Mouse (Mus musculus): ENCODE results near the gene Cadm3.
A peak's percentile ranks its signal among the peaks of the same experiment; 100 is the strongest.

Cadm3 gene

DNA sequence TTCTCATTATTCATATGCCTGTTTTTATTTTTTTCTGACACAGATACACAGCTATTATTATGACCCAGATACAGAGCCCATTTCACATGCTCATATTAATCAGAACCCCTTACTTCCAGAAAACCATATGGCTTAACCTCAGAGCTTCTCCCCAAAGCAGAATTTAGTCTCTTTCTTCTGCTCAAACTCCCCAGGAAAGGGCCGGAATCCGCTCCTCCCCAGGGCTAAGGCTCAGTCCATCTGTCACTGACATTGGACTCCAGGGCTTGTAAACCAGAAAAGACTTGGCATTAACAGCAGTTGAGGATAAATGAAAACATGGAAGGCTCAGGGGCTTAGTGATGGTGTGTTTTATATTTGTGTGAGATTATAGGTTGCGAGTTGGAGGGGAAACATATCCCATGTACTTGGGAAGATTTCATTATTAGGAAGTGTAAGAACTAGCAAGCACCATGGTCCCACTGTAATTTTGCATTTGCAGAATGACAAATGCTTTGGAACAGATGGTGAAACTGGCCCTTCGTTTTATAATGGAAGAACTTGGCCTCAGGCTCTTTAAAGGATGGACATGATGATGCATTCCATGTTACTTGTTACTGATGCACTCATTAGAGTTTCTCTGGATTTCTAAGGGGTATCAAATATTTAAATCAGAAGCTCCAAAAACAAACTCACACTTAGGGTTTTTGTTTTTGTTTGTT, 7.8 kb downstream of the Cadm3 start:
- DNase-seq (ENCODE audit: low read depth in 2 of 2, low spot score in 2 of 2) = no peak

DNA sequence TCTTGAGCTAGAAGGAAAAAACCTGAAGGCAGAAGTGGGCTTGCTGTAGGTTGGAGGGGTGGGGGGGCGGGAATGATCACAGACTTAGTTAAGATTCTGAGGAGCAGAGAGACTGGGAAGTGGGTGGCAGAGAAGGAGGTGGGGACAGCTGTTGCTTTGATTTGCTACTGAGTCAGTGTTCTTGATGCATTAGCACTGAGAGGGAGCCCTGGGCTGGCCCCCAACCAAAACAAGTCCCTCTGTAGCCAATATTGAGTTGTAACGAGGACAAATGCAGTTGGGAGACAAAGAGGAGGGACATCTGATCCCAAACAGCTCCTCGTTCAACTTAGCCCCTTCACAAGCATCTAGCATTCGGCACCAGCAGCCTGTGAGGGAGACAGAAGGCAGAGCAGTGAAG, 9.7 kb downstream of the Cadm3 start:
- no peak for DNase-seq (ENCODE audit: low read depth in 2 of 2, low spot score in 2 of 2)

DNA sequence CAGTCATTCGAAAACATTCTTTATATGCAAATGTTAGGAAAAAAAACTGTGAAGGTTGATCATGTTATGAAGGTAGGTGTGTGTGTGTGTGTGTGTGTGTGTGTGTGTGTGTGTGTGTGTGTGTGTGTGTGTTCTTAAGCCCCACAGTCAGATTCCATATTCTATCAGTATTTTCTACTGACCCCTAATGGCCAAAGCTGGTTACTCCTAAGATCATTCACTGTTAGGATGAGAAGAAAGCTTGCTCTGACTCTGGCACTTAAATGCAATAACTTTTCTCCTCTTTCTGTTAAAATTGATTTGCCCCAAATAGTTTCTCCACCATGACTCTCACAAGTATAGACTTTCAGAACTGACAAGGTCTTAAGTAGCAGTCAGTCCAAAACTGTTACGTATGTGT, 10.8 kb downstream of the Cadm3 start:
- no peak for DNase-seq (ENCODE audit: low read depth in 2 of 2, low spot score in 2 of 2)

DNA sequence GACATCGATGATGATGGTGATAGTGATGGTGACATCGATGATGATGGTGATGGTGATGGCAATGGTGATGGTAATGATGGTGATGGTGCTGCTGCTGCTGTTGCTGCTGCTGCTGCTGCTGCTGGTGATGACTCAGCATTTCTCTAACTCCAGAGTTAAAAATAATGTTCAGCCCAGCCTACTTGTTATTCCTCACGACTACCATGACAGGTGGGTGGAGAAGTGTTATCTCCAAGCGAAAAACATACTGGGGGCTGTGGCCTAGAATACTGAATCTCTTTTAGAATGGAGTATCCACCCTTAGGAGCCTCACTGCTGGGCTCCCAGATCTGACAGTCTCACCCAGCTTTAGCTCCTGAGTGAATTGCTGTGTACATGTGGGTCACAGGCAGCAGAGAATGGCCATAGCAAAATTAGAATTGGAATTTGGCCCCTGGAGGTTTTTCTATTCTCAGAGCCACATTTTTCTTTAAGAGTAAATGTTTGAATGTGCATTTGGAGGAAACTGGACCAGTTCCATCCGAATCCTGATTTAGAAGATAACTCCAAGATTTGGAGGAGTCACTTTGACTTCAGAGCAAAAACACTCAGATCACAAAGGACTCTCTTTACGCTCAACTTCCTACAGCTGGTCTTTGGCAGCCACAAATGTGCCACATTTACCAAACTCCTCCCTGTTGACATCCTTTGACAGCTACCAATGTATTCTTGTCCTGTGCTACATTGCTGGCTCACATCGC, 12.2 kb downstream of the Cadm3 start:
- no peak for DNase-seq (ENCODE audit: low read depth in 2 of 2, low spot score in 2 of 2)

DNA sequence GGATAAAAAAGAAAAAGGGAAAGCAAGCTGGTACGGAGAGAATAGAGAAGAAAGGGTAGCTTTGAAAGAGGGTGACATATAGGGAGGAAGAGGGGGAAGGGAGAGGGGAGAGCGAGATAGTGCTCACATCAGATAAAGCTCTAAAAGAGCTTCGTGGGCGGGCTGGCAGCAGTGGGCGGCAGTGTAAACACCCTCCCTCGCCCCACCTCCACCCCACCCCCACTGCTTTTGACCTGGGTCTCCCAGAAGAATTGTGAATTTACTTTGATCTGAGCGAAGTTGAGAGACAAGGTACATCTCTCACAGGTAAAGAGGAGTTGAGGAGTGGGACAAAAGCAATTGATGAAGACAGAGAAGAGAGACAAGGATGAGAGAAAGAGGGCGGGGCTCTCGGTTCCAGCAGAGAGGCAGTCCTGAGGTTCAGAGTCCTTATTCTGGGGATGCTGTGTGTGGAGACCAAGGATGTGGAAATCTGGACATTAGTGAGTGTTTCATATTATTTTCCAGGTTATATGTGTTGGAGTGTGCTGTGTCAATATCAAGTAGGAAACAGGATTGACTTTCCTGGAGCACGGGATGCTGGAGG, 17.0 kb downstream of the Cadm3 start, which contains the start of gene Aim2:
Gene Aim2 (plus strand): TSS at position 508 of the 586 bp plus-strand sequence.
- no peak for DNase-seq (ENCODE audit: low read depth in 2 of 2, low spot score in 2 of 2)

DNA sequence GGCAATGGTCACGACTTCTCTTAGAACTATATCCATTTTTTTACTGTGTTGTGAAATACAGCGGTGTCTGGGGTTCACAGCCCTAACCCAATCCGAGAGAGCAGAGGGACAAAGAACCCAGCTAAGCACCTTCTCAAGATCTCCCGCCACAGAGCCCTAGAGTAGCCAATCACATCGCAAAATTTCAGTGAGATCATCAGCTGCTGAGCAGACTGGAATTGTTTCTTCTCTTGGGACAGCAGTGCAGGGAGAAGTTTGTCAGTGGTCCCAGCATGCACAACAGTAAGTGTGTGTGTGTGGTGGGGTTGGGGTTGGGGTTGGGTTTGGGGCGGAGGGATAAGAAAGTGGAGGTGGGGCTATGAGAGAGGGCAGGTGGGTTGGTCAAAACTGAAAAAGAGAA, 17.5 kb downstream of the Cadm3 start:
- peak in 1 of 2 experiments; percentile 7 for DNase-seq (ENCODE audit: low read depth in 2 of 2, low spot score in 2 of 2)

DNA sequence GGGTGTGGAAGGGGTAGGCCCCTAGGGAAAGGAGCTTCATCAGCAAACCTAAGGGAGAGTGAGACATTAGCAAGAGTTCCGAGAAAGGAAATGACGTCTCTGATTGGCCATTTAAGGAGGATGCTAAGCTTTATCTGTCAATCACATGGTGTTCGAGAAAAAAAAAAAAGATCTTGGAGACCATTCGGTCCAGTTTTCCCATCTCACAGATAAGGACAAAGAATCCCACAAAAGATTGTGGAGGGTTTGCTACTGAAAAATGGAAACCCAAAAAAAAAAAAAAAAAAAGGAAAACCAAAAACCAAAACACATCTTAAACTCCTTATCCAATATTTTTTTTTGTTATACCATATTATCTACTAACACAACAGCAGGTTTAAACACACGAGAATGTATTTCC, 18.3 kb downstream of the Cadm3 start:
- DNase-seq (ENCODE audit: low read depth in 2 of 2, low spot score in 2 of 2) = no peak

DNA sequence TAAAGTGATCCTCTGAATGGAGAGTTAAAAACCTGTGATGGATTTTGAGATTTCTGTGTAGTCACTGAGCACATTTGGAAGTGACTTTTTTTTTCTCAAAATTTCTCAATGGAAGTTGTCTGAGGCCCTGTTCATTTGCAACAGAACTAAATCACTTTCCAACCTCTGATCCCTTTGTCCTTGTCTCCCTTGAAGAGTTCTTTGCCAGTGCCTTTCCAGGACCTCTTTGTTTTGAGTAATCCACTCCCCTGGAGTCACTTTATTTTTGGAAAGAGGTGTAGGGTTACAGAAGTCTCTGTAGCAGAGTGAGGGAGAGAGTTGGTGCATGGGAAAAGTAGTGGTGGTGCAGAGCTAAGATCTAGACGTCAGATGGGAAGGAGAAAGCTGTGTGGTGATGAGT, 19.0 kb downstream of the Cadm3 start:
- DNase-seq (ENCODE audit: low read depth in 2 of 2, low spot score in 2 of 2) = no peak

DNA sequence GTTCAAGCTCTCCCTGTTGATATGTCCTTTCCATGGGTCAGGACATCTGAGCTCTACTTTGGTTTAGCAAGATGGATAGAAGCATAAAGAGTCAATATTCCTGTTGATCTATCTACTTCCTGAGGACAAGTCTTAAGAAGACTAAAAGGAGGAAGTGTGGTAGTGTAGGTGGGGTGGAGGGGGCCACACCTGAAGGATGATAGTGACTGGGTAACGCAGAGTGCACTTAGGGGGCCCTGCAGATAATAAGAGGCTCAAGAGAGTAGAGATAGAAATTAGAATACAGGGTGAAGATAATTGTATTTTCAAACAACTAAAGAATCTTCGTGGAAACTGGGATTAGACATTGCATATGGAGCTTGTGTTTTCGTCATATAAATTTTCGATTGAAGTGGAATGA, 22.4 kb downstream of the Cadm3 start:
- no peak for DNase-seq (ENCODE audit: low read depth in 2 of 2, low spot score in 2 of 2)

DNA sequence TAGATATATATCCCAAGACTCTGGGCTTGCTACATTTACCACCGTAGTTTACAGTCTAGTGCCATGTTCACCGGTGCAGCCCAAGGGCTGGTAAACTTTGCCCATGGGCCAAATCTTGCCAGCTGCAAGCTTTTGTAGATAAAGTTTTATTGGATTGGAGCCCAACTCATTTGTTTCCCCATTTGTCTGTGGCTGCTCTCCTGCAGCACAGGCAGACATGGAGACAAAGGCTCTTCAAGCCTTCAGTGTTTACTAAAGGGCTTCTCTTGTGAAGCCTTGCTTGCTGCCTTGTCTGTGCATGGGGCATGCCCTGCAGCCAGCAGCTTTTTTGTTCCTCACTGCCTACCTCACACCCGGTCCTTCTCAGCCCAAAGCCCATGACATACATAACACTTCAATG, 23.6 kb downstream of the Cadm3 start:
- no peak for DNase-seq (ENCODE audit: low read depth in 2 of 2, low spot score in 2 of 2)

DNA sequence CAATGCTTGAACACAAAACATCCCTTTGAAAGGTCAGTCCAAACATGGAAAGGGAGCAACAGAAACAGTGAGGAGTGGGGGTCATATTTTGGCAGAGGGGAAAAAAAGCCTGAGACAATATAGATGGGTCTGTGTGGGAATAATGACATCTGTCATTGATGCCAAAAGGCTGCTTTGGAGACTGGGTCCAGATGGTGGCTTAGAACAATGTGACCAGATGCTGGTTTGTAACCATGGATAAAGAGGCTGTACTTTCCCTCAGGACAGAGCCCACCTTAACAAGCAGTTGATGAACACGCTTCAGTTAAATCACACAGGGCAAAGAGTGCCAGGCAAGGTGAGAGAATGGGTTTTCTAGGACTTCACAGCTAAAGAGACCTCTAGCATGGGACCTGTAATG, 25.1 kb downstream of the Cadm3 start:
- no peak for DNase-seq (ENCODE audit: low read depth in 2 of 2, low spot score in 2 of 2)

DNA sequence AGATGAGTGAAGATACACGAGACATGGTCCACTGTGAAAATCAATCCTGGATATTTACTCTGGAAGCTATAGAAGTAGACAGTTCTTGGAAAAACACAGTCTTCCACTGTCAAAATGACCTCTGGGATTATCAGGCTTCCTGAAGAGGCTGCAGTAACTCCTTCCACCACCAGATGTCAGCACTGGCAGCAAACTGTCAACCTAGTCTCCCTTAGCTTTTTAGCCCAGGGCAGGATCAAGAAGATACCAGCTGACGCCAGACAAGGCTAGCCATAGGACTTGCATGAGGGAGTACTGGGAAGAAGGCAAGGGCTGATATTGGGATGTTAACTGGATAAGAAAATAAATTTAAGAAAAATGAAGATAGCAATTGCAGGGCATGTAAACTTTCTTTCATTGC, 28.0 kb downstream of the Cadm3 start:
- DNase-seq (ENCODE audit: low read depth in 2 of 2, low spot score in 2 of 2) = peak; percentile 11 to 29

DNA sequence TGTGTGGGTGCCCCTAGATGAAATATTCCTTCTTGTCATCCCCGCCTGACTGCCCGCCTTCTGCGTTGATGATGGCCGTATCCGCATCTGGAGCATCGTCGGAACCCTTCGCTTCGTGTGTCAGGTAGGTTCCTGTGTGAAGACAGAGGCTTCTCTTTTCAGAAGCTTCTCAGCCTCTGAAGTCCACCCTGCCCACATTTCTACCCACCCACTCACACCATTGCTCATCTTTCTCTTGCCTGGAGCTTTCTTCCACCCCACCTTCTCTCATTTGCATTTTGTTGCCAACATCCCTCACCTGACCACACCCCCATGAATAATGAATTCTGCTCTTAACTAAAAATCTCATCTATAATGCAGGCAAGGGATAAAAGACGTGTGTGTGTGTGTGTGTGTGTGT, 30.5 kb downstream of the Cadm3 start:
- DNase-seq (ENCODE audit: low read depth in 2 of 2, low spot score in 2 of 2) = no peak

DNA sequence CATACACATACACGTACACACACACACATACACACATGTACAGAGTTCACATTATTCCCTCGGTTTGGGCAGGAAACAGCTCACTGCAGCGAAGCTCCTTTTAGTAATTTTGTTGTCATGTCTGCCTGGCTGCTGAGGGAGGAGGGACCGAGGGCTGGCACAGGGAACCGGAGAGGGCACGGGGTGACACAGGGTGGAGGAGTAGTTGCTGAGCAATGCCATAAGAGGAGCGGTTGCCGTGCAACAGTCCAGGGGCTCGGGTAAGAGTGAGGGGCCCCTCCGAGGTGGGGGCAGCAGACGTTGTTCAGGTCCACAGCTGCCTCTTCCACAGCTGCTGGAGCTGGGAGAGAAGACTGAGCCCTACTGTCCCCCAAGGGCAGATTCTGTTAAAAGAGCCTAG, 31.6 kb downstream of the Cadm3 start:
- DNase-seq (ENCODE audit: low read depth in 2 of 2, low spot score in 2 of 2) = no peak

DNA sequence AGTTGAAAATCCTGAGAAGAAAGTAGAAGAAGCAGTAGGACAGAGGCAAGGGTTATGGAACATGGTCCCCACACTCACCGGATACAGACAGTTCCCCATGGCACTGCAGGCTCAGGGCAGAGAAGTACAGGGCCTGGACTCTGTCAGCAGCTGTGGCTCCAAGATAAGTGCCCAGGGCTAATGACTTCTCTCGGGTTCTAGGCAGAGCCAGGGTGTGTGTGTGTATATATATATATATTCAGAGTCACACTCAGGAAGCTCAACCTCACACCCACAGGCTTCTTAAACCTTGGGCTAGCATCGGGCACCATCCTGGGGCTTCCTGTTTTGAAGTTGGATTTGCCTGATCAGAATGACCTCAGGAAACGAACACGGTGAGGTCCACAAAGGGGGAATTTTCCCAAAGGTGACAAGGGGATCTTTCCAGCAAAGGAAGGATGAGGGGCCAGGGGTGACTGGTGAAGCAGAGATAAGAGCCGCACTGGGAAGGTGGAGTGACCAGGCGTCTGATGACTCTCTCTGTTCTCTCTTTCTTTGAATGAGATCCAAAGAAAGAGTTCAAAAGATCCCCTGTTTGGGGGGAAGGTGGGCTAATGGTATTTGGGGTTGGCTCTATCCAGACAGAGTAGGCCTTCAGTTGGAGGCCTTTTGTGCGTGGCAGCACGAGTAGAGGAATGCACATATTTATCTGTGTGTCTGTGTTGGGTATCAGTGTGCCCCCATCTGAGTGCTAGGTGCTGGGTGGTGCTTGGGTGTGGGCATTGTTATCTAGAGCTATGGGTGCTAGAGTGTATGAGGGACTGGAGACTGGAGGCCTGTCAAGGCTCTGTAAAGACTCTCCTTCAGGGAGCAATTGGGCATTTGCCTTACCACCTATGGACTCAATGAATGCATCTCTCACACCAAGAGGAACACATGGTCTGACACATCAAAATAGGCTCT, 33.9 kb downstream of the Cadm3 start, which contains the start of gene Ackr1:
Gene Ackr1 (minus strand): TSS at position 439 of the 942 bp plus-strand sequence.
- DNase-seq (ENCODE audit: low read depth in 2 of 2, low spot score in 2 of 2) = no peak

DNA sequence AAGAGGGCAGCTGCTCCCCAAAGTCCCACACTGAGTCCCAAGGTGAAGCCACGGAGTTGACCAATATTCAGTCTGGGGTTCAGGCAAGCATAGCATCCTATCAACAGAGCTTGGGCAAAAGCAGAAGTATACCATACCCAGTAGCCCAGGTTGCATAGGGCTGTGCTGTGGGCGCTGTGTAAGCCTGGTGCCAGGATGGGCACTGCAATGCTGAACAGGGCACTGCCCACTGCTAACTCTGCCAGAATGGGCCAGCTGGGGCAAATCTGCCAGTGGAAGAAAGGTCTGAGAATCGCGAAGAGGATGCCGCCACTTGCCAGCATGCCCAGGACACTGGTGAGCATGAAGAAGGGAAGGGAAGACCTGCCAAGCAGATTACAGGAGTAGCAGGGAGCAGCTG, 35.1 kb downstream of the Cadm3 start:
- DNase-seq (ENCODE audit: low read depth in 2 of 2, low spot score in 2 of 2) = no peak

DNA sequence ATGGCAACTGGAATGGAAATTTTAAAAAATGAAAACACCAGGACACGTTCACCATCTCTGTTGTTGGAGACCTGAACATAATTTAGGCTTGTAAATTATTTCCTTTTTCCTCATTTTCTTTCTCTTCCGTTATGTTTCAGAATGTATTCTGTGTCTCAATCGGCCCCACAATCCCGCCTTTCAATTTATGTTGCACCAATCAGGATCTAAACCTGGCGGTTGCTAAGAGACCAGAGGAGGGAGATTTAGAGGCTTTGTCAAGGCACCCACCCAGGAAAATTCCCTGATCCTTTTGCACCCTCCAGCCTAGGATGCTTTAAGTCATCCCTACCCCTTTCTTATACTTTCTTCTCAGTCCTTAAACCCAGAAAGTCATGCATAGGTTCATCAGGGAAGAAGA, 37.8 kb downstream of the Cadm3 start:
- no peak for DNase-seq (ENCODE audit: low read depth in 2 of 2, low spot score in 2 of 2)

DNA sequence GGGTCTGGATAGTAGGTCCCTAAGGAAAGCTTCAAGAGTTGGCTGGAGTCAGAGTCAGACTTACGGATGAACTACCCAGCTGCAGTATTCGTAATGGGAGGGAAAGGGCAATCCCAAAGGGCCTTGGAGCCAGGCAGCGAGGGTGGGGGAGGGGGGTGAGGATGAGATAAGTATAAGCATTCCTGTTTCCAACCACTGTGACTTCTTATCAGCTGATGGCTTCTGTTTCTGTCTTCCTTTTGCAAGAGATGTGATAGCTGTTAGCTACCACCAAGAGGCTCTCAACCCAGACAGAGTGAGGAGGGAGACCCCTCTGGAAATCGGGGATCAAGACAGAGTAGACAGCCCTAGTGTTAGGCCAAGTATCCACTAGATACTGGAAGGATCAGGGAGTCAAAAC, 38.3 kb downstream of the Cadm3 start:
- DNase-seq (ENCODE audit: low read depth in 2 of 2, low spot score in 2 of 2) = no peak

DNA sequence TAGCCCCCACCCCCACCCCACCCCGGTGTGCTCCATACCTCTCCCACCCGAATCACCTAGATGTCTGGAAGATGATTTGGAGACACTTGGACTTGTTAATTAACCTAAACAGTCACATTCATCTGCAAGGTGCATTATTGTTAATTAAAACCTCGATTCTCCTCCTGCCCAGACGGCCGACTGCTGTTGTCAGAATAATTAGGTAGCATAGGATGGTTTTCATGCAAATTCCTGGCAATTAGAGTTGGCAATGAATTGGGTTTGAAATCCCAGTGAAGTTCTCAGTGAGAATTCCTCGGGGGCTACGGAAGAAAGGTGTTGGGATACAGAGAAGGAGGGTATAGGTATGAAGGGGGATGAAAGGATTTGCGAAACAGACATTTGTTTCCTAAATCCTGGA, 39.0 kb downstream of the Cadm3 start:
- no peak for DNase-seq (ENCODE audit: low read depth in 2 of 2, low spot score in 2 of 2)

DNA sequence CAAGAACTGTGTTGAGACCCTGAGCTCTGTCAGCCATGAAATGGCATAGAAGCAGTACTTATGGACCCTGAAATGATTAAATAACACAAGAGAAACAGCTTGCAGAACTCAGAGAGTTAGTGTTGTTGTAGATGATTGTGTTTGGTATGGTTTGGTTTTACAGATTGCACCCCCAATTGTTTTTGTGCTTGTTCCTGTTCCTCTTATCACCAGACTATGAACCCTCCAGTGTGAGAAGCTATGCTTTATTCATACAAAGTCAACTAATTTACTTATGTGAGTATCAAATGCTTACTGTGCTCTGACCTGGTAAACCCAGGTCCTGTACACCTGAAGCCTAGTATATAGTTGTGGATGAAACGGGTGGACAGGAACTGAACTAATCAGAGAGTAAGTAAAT, 40.9 kb downstream of the Cadm3 start:
- DNase-seq (ENCODE audit: low read depth in 2 of 2, low spot score in 2 of 2) = no peak

DNA sequence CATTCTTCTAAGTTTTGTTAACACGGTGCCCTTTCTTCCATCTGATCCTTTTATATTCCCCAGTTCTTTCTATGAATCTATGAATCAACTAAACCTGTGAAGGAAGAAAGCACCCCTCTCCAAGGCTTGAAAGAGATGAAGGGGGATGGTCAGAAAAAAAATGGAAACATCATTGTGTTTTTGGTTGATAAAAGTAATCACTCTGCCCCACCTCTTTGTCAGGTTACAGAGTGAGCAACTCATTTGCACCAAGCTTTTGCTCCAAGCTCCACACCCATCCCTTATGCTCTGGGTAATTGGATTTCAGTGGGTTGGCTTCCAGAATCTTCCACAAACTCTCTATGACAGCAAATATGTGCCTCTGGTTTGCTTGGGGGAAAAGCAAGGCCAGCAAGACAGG, 42.1 kb downstream of the Cadm3 start:
- DNase-seq (ENCODE audit: low read depth in 2 of 2, low spot score in 2 of 2) = no peak

Measured in CD8-positive naive resting alpha-beta T cell, adult 2 months (primary cell).